Mouse (Mus musculus): ENCODE results near the gene Scn5a.

DNA sequence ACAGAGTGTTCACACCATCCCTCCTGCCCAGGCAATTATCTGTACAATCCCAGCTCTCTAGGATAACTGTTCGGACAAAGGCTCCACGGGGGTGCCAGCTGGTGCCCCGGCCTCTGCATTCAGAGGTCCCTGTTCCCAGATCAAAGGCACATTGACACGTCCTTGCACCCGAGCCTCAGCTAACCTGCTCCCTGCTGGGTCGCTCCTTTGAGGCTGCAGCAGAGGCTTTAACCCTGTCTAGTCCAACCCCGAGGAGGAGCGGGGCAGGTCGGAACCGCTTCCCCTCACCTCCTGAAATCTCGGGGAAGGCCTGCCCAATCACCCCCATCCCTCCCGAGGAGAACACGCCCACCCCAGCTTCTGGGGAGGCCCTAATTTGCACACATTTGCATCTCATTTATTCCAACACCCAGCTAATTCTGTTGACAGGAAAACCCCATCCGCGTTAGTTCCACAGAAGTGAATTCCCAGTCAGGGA is 7.4 kb downstream of the Scn5a start:
- no peak for TF ChIP-seq CTCF (IDR thresholded peaks at IDR 0.05; ENCODE audit: borderline replicate concordance, control insufficient read depth, extremely low read depth, insufficient read depth, low read length, poor library complexity)
- no peak for TF ChIP-seq POLR2A (IDR thresholded peaks at IDR 0.05; ENCODE audit: control insufficient read depth, extremely low read depth, insufficient read depth, low read length, poor library complexity)
